Comparison of ENCODE assay signal across 8 mouse cellular contexts in genomic region chr11:69096360-69096986, GRCm38 (mm10). TPM values are rescaled to one million over a fixed set of nuclear protein-coding genes. Genes with fewer than 3 reads are reported as not detected.
DNase-seq lines count a peak whose midpoint lies in the region; ATAC-seq and TF ChIP-seq lines count a peak whose summit lies in the region.

No protein-coding gene starts in this region.

- no peak for ATAC-seq in heart, embryonic 12.5 days (ENCODE audit: insufficient number of reproducible peaks, low FRiP score)
- no peak for ATAC-seq in forebrain, embryonic 14.5 days
- ATAC-seq in liver, embryonic 16.5 days (ENCODE audit: low read depth) = no peak

- H3K27me3 ChIP-seq in heart, embryonic 12.5 days (replicated peaks) = no peaks in the 10 kb centered on the region
- no peaks in the 10 kb centered on the region for H3K27me3 ChIP-seq in E14TG2a.4 (ENCODE audit: insufficient read depth, low read length)
- no peaks in the 10 kb centered on the region for H3K27me3 ChIP-seq in forebrain, embryonic 14.5 days (replicated peaks; ENCODE audit: control insufficient read depth, insufficient read depth, low read length)
- H3K27me3 ChIP-seq in liver, embryonic 16.5 days (ENCODE audit: control insufficient read depth, insufficient read depth, low read depth, low read length) = no peaks in the 10 kb centered on the region

- H3K4me3 ChIP-seq in heart, embryonic 12.5 days = peak overlapping the region; percentile 64
- peak overlapping the region; percentile 87 for H3K4me3 ChIP-seq in E14TG2a.4 (replicated peaks; ENCODE audit: low read length)
- H3K4me3 ChIP-seq in forebrain, embryonic 14.5 days (ENCODE audit: low read depth, low read length) = peak overlapping the region; percentile 22
- H3K4me3 ChIP-seq in liver, embryonic 16.5 days (ENCODE audit: low read depth, low read length) = peak overlapping the region; percentile 74

- H3K27ac ChIP-seq in heart, embryonic 12.5 days (ENCODE audit: poor library complexity, severe bottlenecking) = peak overlapping the region; percentile 95
- peak overlapping the region; percentile 74; the same call in 1 of the 2 replicates for H3K27ac ChIP-seq in forebrain, embryonic 14.5 days (ENCODE audit: low read depth, low read length)
- H3K27ac ChIP-seq in liver, embryonic 16.5 days (ENCODE audit: low read length) = peak overlapping the region; percentile 97

- DNase-seq in heart, adult 9 months (ENCODE audit: low spot score in 2 of 2) = no peak
- DNase-seq in forebrain, embryonic 14.5 days (ENCODE audit: low spot score) = no peak
- no peak for DNase-seq in frontal cortex, postnatal 25 days (ENCODE audit: low spot score in 2 of 2)
- no peak for DNase-seq in embryo, embryonic 11 days
- DNase-seq in urinary bladder, postnatal 10 days (ENCODE audit: low spot score) = no peak

- no peak for TF ChIP-seq CTCF in E14TG2a.4 (conservative IDR thresholded peaks at IDR 0.05; ENCODE audit: low read length)

- H3K9ac ChIP-seq in heart, embryonic 12.5 days = peak overlapping the region; percentile 79
- peak overlapping the region; percentile 33; the same call in 1 of the 2 replicates for H3K9ac ChIP-seq in forebrain, embryonic 14.5 days (ENCODE audit: low read length)
- peak overlapping the region; percentile 77 for H3K9ac ChIP-seq in liver, embryonic 16.5 days (ENCODE audit: low read depth, low read length)

- peaks cover 21% of the 10 kb centered on the region for H3K36me3 ChIP-seq in heart, embryonic 12.5 days
- H3K36me3 ChIP-seq in E14TG2a.4 (ENCODE audit: insufficient read depth, low read length) = peaks cover 25% of the 10 kb centered on the region
- H3K36me3 ChIP-seq in forebrain, embryonic 14.5 days (ENCODE audit: control insufficient read depth, insufficient read depth, low read length) = peaks cover 18% of the 10 kb centered on the region
- H3K36me3 ChIP-seq in liver, embryonic 16.5 days (ENCODE audit: control insufficient read depth, insufficient read depth) = peaks cover 10% of the 10 kb centered on the region

- H3K4me2 ChIP-seq in heart, embryonic 12.5 days = peak overlapping the region; percentile 95
- peak overlapping the region; percentile 84 for H3K4me2 ChIP-seq in forebrain, embryonic 14.5 days (ENCODE audit: low read length)
- H3K4me2 ChIP-seq in liver, embryonic 16.5 days (ENCODE audit: low read depth, low read length) = peak overlapping the region; percentile 96

- H3K4me1 ChIP-seq in heart, embryonic 12.5 days (replicated peaks) = peaks cover 56% of the 10 kb centered on the region
- peaks cover 77% of the 10 kb centered on the region for H3K4me1 ChIP-seq in E14TG2a.4 (replicated peaks; ENCODE audit: low read depth, low read length)
- H3K4me1 ChIP-seq in forebrain, embryonic 14.5 days (ENCODE audit: control insufficient read depth, insufficient read depth, low read length) = peaks cover 44% of the 10 kb centered on the region
- H3K4me1 ChIP-seq in liver, embryonic 16.5 days (ENCODE audit: control insufficient read depth, low read depth, low read length) = peaks cover 69% of the 10 kb centered on the region

- no peaks in the 10 kb centered on the region for H3K9me3 ChIP-seq in heart, embryonic 12.5 days (replicated peaks)
- no peaks in the 10 kb centered on the region for H3K9me3 ChIP-seq in E14TG2a.4 (ENCODE audit: low read length)
- H3K9me3 ChIP-seq in forebrain, embryonic 14.5 days (replicated peaks; ENCODE audit: control insufficient read depth, low read length) = no peaks in the 10 kb centered on the region
- no peaks in the 10 kb centered on the region for H3K9me3 ChIP-seq in liver, embryonic 16.5 days (replicated peaks; ENCODE audit: control insufficient read depth, low read length)

- 14% methylated on average over 9 of the region's 9 CpGs for WGBS in heart, embryonic 12.5 days
- WGBS in forebrain, embryonic 14.5 days = 14% methylated on average over 9 of the region's 9 CpGs
- WGBS in liver, embryonic 16.5 days (ENCODE audit: insufficient replicate concordance) = 15% methylated on average over 9 of the region's 9 CpGs

RNA-seq across cellular contexts. Expression of gene Per1, which starts 1.5 kb away (rescaled TPM):
- polyA plus RNA-seq in heart, embryonic 12.5 days (2016; fragmentation: Nextera tagmentation; extraction: Ambion mirVana) = 9.4 and 9.8 TPM in 2 replicates
- polyA plus RNA-seq in forebrain, embryonic 14.5 days (2014; fragmentation: Nextera tagmentation; extraction: Ambion mirVana) = 6.8 and 11.6 TPM in 2 replicates
- 6.9 and 8.5 TPM in 2 replicates for polyA plus RNA-seq in liver, embryonic 16.5 days (2015; fragmentation: Nextera tagmentation; extraction: Ambion mirVana)

RNA-seq across cellular contexts. Expression of gene Vamp2, which starts 8.2 kb away (rescaled TPM):
- 97.2 and 100 TPM in 2 replicates for polyA plus RNA-seq in heart, embryonic 12.5 days (2016; fragmentation: Nextera tagmentation; extraction: Ambion mirVana)
- 124 and 188 TPM in 2 replicates for polyA plus RNA-seq in forebrain, embryonic 14.5 days (2014; fragmentation: Nextera tagmentation; extraction: Ambion mirVana)
- polyA plus RNA-seq in liver, embryonic 16.5 days (2015; fragmentation: Nextera tagmentation; extraction: Ambion mirVana) = 16.4 and 25.4 TPM in 2 replicates

RNA-seq across cellular contexts. Expression of gene Hes7, which starts 23.7 kb away (rescaled TPM):
- polyA plus RNA-seq in heart, embryonic 12.5 days (2016; fragmentation: Nextera tagmentation; extraction: Ambion mirVana) = 0.70 and 0.81 TPM in 2 replicates
- polyA plus RNA-seq in forebrain, embryonic 14.5 days (2014; fragmentation: Nextera tagmentation; extraction: Ambion mirVana) = 0.23 and 0.24 TPM in 2 replicates
- polyA plus RNA-seq in liver, embryonic 16.5 days (2015; fragmentation: Nextera tagmentation; extraction: Ambion mirVana) = 0.06 and 0.07 TPM in 2 replicates

RNA-seq across cellular contexts. Expression of gene Tmem107, which starts 25.9 kb away (rescaled TPM):
- polyA plus RNA-seq in heart, embryonic 12.5 days (2016; fragmentation: Nextera tagmentation; extraction: Ambion mirVana) = 30.6 and 31.5 TPM in 2 replicates
- 45.2 and 49.6 TPM in 2 replicates for polyA plus RNA-seq in forebrain, embryonic 14.5 days (2014; fragmentation: Nextera tagmentation; extraction: Ambion mirVana)
- polyA plus RNA-seq in liver, embryonic 16.5 days (2015; fragmentation: Nextera tagmentation; extraction: Ambion mirVana) = 20.2 and 21.7 TPM in 2 replicates

RNA-seq across cellular contexts. Expression of gene 9130213A22Rik, which starts 25.9 kb away (rescaled TPM):
- 0.42 and 0.65 TPM in 2 replicates for polyA plus RNA-seq in heart, embryonic 12.5 days (2016; fragmentation: Nextera tagmentation; extraction: Ambion mirVana)
- polyA plus RNA-seq in forebrain, embryonic 14.5 days (2014; fragmentation: Nextera tagmentation; extraction: Ambion mirVana) = 0.14 TPM in 2 replicates
- polyA plus RNA-seq in liver, embryonic 16.5 days (2015; fragmentation: Nextera tagmentation; extraction: Ambion mirVana) = 0.07 TPM in 1 of 2 replicates, not detected in the other

Comparison
In these comparisons a context has a peak if more than half of its experiments do, and no peak if none do; other contexts are left out.
1. H3K4me3 ChIP-seq: peak in every context shown above with its lines; median percentile 87 in E14TG2a.4; 74 in liver, embryonic 16.5 days; 64 in heart, embryonic 12.5 days; 22 in forebrain, embryonic 14.5 days.